In the genomic region with DNA sequence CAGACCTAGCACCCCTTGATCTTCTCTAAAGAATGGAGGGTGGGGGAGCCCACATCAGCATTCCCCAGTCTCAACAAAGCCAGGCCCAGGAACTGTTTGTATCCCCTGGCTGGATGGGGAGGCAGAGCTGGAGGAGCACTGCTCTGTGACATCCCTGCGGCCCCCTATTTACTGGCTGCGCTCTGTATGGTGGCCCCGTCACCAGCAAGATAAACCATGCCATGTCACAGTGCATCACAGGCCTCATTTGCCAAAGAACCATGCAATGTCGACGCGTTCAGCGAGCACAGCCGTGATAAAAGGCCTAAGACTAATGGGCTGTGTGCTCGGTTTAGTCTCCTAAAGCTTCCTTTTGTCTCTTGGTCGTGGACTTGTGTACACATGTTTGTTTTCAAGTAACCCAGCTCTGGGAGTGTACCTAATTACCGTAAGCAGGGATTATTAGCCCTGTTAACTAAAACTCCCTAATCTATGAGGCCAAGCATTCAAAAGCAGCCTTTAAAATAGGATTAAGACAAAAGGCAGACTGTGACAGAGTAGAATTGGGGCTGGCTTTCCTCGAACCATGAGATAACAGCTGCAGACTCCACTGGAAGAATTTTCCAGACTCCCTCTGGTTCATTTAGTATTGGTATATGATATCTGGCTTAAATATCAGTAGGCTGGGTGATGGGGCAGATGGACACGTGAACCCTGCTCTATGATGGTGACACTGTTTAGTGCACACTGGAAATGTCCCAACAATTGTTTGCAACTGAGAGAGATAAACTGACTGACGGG, we compare ENCODE assay signal across 19 mouse cellular contexts.
A peak's percentile ranks its signal among the peaks of the same experiment; 100 is the strongest.
DNase-seq lines count a peak whose midpoint lies in the region; ATAC-seq and TF ChIP-seq lines count a peak whose summit lies in the region.
"Had no signal": no experiment of that assay in that cellular context is flagged by ENCODE, and none has a peak within 500 bp of the region (broad histone marks: within the 10 kb centered on the region; RNA-seq: fewer than 3 reads in every experiment).

No protein-coding gene starts in this region.

- no peak for TF ChIP-seq CTCF in hindbrain, postnatal 0 days (IDR thresholded peaks at IDR 0.05; ENCODE audit: low read depth)
- no peak for TF ChIP-seq CTCF in brain, embryonic 14.5 days (IDR thresholded peaks at IDR 0.05; ENCODE audit: borderline replicate concordance, extremely low read depth, insufficient read depth, insufficient read length)

- H3K4me2 ChIP-seq in hindbrain, embryonic 12.5 days (replicated peaks) = no peak overlapping the region
- H3K4me2 ChIP-seq in hindbrain, postnatal 0 days (ENCODE audit: low read depth, low read length) = no peak overlapping the region
- H3K4me2 ChIP-seq in embryonic facial prominence, embryonic 14.5 days (ENCODE audit: low read depth, low read length) = no peak overlapping the region
- no peak overlapping the region for H3K4me2 ChIP-seq in midbrain, embryonic 13.5 days (replicated peaks)
- H3K4me2 ChIP-seq: forebrain, embryonic 12.5 days; limb, embryonic 12.5 days had no signal

- WGBS in hindbrain, embryonic 12.5 days = 38% methylated on average over 14 of the region's 14 CpGs
- 28% methylated on average over 14 of the region's 14 CpGs for WGBS in hindbrain, postnatal 0 days
- 54% methylated on average over 14 of the region's 14 CpGs for WGBS in embryonic facial prominence, embryonic 14.5 days
- 17% methylated on average over 14 of the region's 14 CpGs for WGBS in midbrain, embryonic 13.5 days

- no peaks in the 10 kb centered on the region for H3K36me3 ChIP-seq in hindbrain, embryonic 12.5 days
- no peaks in the 10 kb centered on the region for H3K36me3 ChIP-seq in hindbrain, postnatal 0 days (ENCODE audit: insufficient read depth, low read length)
- no peaks in the 10 kb centered on the region for H3K36me3 ChIP-seq in embryonic facial prominence, embryonic 14.5 days (ENCODE audit: control insufficient read depth, insufficient read depth, low read length)
- no peaks in the 10 kb centered on the region for H3K36me3 ChIP-seq in midbrain, embryonic 13.5 days
- H3K36me3 ChIP-seq: forebrain, embryonic 12.5 days; limb, embryonic 12.5 days had no signal

- peak; percentile 64; the same call in 1 of the 2 replicates for ATAC-seq in hindbrain, embryonic 12.5 days (ENCODE audit: low FRiP score)
- no peak for ATAC-seq in hindbrain, postnatal 0 days
- ATAC-seq in embryonic facial prominence, embryonic 14.5 days (ENCODE audit: low read depth) = peak; percentile 69
- ATAC-seq in midbrain, embryonic 13.5 days = peak; percentile 76
- ATAC-seq: intestine, embryonic 16.5 days had no signal

- H3K27ac ChIP-seq in hindbrain, embryonic 12.5 days = peak overlapping the region; percentile 37
- no peak overlapping the region for H3K27ac ChIP-seq in hindbrain, postnatal 0 days
- no peak overlapping the region; the same call in 1 of the 2 replicates for H3K27ac ChIP-seq in embryonic facial prominence, embryonic 14.5 days (replicated peaks; ENCODE audit: low read depth, low read length)
- H3K27ac ChIP-seq in midbrain, embryonic 13.5 days = peak overlapping the region; percentile 22
- H3K27ac ChIP-seq: forebrain, embryonic 12.5 days; kidney, postnatal 0 days; limb, embryonic 12.5 days had no signal

- no peak for TF ChIP-seq POLR2A in brain, embryonic 14.5 days (IDR thresholded peaks at IDR 0.05; ENCODE audit: borderline replicate concordance, extremely low read depth, insufficient read depth, insufficient read length, poor library complexity, severe bottlenecking)

- no peak overlapping the region for H3K4me3 ChIP-seq in hindbrain, embryonic 12.5 days
- H3K4me3 ChIP-seq in hindbrain, postnatal 0 days (ENCODE audit: low read length) = no peak overlapping the region
- H3K4me3 ChIP-seq in embryonic facial prominence, embryonic 14.5 days (ENCODE audit: low read depth, low read length) = no peak overlapping the region
- H3K4me3 ChIP-seq in midbrain, embryonic 13.5 days (replicated peaks) = no peak overlapping the region
- H3K4me3 ChIP-seq: forebrain, embryonic 12.5 days; limb, embryonic 12.5 days had no signal

- peaks cover 15% of the 10 kb centered on the region for H3K4me1 ChIP-seq in hindbrain, embryonic 12.5 days
- no peaks in the 10 kb centered on the region for H3K4me1 ChIP-seq in hindbrain, postnatal 0 days (ENCODE audit: insufficient read depth, low read length)
- no peaks in the 10 kb centered on the region for H3K4me1 ChIP-seq in embryonic facial prominence, embryonic 14.5 days (ENCODE audit: control insufficient read depth, insufficient read depth, low read length)
- peaks cover 21% of the 10 kb centered on the region for H3K4me1 ChIP-seq in midbrain, embryonic 13.5 days (replicated peaks)

- H3K9me3 ChIP-seq in hindbrain, embryonic 12.5 days (replicated peaks) = no peaks in the 10 kb centered on the region
- H3K9me3 ChIP-seq in hindbrain, postnatal 0 days (ENCODE audit: low read length) = no peaks in the 10 kb centered on the region
- no peaks in the 10 kb centered on the region for H3K9me3 ChIP-seq in embryonic facial prominence, embryonic 14.5 days (ENCODE audit: control insufficient read depth, low read length)
- H3K9me3 ChIP-seq in midbrain, embryonic 13.5 days = no peaks in the 10 kb centered on the region
- H3K9me3 ChIP-seq: forebrain, embryonic 12.5 days; limb, embryonic 12.5 days had no signal

- no peak overlapping the region for H3K9ac ChIP-seq in hindbrain, embryonic 12.5 days
- no peak overlapping the region for H3K9ac ChIP-seq in hindbrain, postnatal 0 days (replicated peaks; ENCODE audit: low read length)
- no peak overlapping the region for H3K9ac ChIP-seq in embryonic facial prominence, embryonic 14.5 days (ENCODE audit: low read depth, low read length)
- no peak overlapping the region for H3K9ac ChIP-seq in midbrain, embryonic 13.5 days (replicated peaks)
- H3K9ac ChIP-seq: forebrain, embryonic 12.5 days; limb, embryonic 12.5 days had no signal

- DNase-seq in hindbrain, postnatal 0 days (ENCODE audit: low spot score) = no peak
- DNase-seq in brain, embryonic 14.5 days (ENCODE audit: low read depth) = peak; percentile 72
- DNase-seq in embryonic facial prominence, embryonic 14.5 days (ENCODE audit: low spot score) = peak; percentile 79
- DNase-seq in cerebellum, adult 18-20 months = no peak
- DNase-seq in left cerebral cortex, adult 11 months (ENCODE audit: low spot score) = no peak
- no peak for DNase-seq in lung, postnatal 14 days
- DNase-seq: adrenal gland, postnatal 25 days; cerebellum, adult 8-10 months; gastrocnemius, postnatal 25 days; heart, postnatal 36 days; lung, postnatal 10 days; spleen, adult 18-20 months; thymus, adult 18-20 months had no signal

- peaks cover 3% of the 10 kb centered on the region; the same call in 1 of the 2 replicates for H3K27me3 ChIP-seq in hindbrain, embryonic 12.5 days
- no peaks in the 10 kb centered on the region for H3K27me3 ChIP-seq in hindbrain, postnatal 0 days (ENCODE audit: insufficient read depth, low read length)
- H3K27me3 ChIP-seq in embryonic facial prominence, embryonic 14.5 days (replicated peaks; ENCODE audit: control insufficient read depth, insufficient read depth, low read length) = no peaks in the 10 kb centered on the region
- peaks cover 51% of the 10 kb centered on the region for H3K27me3 ChIP-seq in midbrain, embryonic 13.5 days

Comparison
In these comparisons a context has a peak if more than half of its experiments do, and no peak if none do; other contexts are left out.
1. H3K27ac ChIP-seq: peak in hindbrain, embryonic 12.5 days (single experiment) and midbrain, embryonic 13.5 days (single experiment); none in hindbrain, postnatal 0 days (single experiment) and embryonic facial prominence, embryonic 14.5 days (single experiment).
2. DNase-seq: peak in brain, embryonic 14.5 days (single experiment) and embryonic facial prominence, embryonic 14.5 days (single experiment); none in hindbrain, postnatal 0 days (single experiment), cerebellum, adult 18-20 months (0 of 2), left cerebral cortex, adult 11 months (single experiment) and lung, postnatal 14 days (single experiment).